Mouse (Mus musculus) natural killer cell, adult 2 months (primary cell): ENCODE measurements around the gene Rfx1.

Experiments
- DNase-seq, 2 experiments: peaks; one replicate each; pipeline ENCODE4 v3.0.0; 2022; ENCODE audit warnings: low spot score in 2 of 2

Rfx1 gene

DNA sequence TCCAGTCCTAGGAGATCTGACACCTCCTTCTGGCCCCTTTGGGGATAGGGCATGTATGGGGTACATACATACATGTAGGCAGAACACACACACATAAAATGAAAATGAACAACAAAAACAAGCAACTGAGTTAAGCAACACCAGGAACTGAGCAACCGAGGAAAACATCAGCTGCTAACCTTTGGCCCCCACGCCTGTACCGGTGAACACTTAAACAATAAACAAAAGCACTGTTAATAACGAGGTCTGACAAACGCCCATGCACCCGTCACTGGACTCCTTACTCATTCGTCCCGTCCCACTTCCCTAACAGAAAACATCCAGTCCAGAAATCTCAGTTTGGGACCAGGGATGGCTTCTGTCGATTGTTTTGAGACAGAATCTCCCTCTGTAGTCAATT is 22.6 kb downstream of the Rfx1 start:
- DNase-seq, result no peak

DNA sequence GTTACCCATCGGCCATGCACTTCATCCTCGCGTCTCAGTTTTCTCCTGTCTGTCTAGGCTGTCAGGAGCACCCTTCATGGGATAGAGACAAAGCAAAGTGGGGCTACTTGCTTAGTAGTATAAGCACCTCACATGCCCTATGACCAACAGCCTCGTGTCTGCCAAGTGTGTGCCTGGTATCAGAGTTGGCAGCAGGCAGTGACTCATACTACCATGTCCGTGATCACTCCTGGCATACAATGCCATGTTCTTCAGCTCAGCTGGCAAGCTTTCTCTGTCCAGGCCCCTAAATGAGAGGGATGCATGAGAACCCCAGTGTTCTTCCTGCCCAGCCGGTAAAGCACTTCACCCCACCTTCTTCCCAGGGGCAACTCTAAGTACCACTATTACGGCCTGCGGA is 24.0 kb downstream of the Rfx1 start:
- no peak for DNase-seq

DNA sequence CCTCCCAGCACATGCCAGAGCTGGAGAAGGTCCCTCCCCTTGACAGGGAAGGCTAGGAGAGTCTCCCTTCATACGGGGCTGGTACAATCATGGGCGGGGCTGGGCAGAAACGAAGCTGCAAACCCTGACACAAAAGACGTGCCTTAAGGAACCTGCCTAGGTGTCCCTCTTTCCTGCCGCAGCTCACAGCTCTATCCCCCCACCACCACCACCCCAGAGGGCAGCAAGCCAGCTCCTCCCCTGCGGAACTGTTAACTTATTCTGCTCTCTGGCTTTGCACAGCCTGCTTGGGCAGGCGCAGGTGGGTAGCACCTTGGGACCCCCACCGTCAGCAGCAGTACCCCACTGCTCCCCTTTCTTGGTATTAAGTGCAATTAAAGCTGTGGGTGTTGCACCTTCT is 29.4 kb downstream of the Rfx1 start:
- no peak for DNase-seq

DNA sequence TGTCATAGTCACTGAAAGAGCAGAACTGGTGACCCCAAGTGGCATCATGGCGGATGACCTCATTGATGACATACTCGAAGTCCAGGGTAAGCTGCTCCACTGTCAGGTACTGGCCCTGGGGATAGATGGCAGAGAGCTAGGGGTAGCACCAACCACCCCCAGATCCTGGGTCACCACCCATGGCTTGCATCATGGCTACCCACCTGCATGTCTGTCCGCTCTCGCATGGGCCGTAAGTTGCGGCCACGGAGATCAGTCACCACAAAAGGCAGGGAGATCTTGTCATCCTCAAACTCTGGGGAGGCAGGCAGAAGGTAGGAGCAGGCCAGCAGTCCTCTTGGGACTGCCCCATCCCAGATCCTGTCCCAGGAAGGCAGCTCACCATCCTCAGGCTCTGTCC is 31.7 kb downstream of the Rfx1 start:
- no peak for DNase-seq

DNA sequence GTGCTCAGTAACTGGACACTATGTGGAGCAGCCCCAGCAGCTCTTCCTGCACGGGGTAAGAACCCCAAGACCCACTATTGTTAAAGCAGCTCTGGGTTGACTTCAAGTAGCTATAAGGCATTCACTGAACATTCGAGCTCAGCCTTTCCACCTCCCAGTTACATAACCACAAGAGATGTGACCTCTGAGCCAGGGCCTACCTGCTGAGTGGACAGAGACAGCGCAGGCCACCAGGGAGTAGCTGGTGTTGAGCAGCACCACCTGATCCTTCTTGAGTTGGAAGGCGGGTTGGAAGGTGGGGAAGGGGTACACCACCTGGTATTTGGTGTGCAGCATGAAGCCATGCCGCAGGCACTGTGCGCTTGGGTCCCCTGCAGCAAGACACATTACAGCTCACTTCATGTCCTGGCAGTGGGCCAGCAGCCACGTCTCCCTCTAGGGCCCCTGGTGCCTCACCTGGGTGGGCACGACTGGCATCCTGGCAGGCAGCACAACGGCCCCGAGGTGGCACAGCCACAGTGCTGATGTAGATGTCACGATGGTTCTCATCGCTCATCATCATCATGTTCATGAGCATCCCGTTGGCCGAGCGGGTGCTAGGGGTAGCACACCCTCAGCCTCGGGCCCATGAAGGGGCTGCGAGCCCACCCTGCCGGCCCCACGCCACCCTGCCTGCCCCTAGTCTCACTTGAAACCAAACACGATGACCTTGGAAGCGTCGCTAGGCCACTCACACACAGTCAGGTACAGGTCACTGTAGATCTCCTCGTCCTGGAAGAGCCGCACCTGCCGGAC is 35.0 kb downstream of the Rfx1 start:
- no peak for DNase-seq

DNA sequence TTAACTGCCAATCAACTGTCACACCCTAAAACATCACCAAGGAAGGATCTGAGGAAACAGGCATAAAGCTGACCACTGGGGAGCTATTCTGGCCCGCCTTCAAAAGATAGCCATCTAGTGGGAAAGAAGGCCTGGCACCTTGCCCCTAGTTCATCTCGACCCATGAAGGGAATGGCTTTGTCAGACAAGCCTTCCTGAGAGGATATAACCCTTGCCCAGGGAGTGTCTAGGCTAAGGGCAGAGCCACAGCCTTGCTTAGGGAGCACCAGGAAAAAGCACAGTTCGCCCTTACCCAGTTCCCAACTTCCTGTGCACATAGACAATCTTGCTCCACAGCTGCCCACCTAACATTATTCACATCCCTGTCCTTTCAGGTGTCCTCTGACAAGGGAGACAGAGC is 37.0 kb downstream of the Rfx1 start:
- DNase-seq, result no peak

DNA sequence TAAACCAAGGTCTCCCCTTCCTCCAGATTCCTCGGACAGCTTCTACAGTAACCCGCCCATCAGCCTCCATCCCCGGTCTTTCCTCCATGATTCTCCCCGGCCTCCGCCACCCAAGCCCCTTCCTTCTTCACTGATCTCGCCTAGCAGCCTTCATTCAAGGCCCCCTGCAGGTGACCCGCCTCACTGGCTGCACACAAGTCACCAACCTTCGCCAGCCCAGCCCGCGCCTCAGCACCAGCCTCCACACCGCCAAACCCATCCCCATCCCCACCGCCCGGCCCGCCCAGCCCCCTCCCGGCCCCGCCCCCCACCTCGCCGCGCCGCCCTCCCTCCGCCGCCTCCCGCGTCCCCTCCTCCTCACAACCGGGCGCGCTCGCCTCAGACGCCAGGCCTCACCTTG is 37.6 kb downstream of the Rfx1 start:
- peak; percentile 59 to 67 for DNase-seq

DNA sequence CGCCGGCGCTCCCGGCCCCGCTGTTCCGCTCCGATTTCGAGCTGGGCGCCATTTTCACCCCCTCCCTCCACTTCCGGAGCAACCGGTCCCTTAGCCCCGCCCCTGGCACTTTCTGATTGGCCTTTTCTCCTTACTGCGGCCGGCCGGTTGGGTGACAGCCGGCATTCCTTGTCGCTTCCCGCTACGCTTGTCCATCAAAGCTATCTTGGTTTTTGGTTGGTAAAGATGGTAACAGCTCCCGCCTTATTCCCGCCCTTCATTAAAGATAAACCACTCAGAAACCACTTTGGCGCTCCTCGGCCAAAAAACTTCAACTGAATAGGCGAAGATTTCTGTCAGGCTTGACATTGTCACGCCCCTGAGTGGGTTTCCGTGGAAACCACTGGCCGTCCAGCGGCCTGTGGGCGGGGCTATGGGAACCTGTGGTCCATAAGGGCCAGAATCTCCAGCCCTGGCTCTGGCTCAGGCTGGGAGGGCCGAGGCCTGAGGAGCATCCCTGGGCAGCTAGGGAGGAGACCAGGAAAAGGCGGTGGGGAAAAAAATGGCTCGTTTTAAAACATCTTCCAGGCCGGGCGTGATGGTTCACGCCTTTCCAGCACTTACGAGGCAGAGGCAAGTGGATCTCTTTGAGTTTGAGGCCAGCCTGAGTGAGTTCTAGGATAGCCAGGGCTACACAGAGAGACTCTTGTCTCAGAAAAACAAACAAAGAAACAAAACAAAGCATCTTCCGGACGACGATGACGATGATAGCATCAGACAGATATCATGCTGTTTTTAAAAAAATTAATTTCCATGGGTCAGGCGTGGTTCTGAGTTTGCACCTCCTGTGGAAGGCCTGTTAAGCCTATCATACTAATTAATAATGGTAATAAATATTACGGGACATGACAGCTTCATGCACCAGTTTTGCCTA is 38.3 kb downstream of the Rfx1 start, which contains the start of gene Dcaf15:
Gene Dcaf15, minus strand, starts transcription at position 72 of the 913 bp plus-strand sequence.
- DNase-seq, result peak; percentile 97 to 98

- DNase-seq, result no peak
These were observed 39.0 kb downstream of the Rfx1 start for GRCm38 (mm10) chr8:84105676-84106075.

- no peak for DNase-seq
These were observed 39.8 kb downstream of the Rfx1 start for GRCm38 (mm10) chr8:84106216-84107040.

DNA sequence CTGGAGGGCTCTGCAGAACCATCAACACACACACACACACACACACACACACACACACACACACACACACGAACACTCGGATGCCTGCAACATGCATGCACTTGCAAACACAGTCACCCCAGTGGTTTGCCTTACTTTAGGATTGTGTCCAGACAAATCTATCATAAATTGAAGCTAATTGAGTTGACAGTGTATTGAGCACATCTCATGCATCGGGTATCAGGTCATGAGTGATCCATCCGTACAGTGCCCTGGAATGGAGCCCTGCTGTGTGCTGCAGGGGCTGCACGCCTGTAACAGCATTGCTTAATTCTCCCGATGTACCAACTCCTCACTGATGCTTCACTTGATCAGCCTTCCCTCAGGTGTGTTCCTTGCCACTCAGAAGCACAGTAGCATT is 49.0 kb downstream of the Rfx1 start:
- no peak for DNase-seq

- DNase-seq, result no peak
These were observed 55.5 kb downstream of the Rfx1 start for GRCm38 (mm10) chr8:84122151-84122550.

DNA sequence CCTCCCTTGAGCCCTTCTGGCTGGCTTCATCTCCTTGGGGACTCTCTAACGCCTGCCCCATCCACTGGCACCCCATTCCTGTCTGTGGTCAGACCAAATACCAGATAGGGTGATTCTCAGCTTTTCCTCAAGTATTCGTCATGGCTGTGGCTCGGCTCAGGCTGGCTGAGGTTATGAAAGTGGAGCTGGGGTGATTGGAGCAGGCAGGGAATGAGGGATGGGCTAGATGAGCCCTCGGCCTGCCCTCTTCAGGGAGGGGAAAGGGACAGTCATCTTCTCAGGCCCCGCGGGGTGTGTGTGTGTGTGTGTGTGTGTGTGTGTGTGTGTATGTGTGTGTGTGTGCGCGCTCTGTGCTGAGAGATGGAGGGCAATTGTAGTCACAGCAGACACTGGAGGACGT is 59.0 kb downstream of the Rfx1 start, which contains the start of gene Podnl1:
Gene Podnl1, plus strand, starts transcription at position 334 of the 400 bp plus-strand sequence.
- no peak for DNase-seq

DNA sequence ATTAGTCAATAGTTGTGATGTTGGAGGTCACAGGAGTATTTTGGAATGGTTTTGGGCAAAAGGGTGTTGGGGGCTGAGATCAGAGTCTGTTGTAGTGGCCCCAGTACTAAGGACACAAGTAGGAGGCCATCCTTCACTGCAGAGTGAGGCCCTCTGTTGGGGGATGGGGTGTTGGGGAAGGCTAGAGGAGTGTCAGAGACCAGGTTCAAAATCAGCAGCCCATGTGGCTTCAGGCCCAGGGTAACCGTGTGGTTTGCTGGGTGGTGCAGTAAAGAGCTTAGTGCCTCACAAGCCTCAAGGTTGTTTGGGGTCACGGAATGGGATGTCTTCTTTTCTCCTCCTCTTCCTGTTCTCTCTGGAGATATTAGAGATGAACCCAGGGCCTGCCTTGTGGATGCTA is 60.1 kb downstream of the Rfx1 start:
- DNase-seq, result no peak

- peak; percentile 82 to 90 for DNase-seq
These were observed 60.7 kb downstream of the Rfx1 start for GRCm38 (mm10) chr8:84127202-84127901.

DNA sequence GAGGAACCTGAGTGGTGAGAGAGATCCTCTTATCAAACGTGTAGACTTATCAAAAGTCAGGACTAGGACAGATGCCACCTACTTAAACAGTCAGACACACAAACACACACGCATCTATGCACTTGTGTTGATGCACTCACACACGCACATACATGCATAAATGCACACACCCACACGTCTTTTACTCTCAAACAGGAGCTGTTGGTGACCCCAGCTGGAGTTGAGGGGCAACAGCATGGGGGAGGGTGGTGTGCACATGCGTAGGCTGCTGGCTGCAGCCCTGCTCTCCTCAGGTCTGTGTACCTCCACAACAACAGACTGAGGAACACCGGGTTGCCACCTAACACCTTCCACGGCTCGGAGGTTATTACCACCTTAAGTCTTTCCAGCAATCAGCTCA is 61.6 kb downstream of the Rfx1 start:
- DNase-seq, result no peak

DNA sequence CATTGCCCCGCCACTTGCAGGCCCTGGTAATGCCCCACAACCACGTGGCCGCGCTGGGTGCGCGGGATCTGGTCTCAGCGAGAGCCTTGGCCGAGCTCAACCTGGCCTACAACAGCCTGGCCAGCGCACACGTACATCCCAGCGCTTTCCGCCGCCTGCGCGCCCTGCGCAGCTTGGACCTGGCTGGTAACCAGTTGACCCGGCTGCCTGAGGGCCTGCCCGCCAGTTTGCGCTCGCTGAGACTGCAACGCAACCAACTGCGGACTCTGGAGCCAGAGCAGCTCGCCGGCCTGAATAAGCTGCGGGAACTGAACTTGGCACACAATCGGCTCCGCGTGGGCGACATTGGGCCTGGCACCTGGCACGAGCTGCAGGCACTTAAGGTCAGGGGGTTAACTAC is 64.2 kb downstream of the Rfx1 start:
- DNase-seq, result no peak

- DNase-seq, result no peak
These were observed 65.6 kb downstream of the Rfx1 start for GRCm38 (mm10) chr8:84132225-84132624.

DNA sequence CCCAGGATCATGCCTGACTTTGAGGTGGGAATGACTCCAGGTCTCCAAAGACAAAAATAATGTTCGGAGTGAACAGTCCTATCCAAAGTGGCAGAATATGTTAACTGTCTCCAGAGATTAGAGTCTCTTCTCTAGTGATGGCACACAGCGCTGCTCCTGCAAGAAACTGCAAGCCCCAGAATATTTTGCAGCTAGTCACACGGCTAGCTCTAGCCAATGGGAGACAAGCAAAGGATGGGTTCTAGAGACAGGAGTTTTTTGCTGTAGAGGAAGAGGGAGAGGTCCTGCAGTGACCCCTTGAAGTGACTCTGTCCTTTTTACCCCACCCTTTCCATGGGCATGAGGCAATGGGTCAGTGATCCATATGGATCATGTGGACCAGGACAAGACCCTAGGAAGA is 71.2 kb downstream of the Rfx1 start:
- DNase-seq, result no peak

- DNase-seq, result no peak
These were observed 74.2 kb downstream of the Rfx1 start for GRCm38 (mm10) chr8:84140838-84141237.

DNA sequence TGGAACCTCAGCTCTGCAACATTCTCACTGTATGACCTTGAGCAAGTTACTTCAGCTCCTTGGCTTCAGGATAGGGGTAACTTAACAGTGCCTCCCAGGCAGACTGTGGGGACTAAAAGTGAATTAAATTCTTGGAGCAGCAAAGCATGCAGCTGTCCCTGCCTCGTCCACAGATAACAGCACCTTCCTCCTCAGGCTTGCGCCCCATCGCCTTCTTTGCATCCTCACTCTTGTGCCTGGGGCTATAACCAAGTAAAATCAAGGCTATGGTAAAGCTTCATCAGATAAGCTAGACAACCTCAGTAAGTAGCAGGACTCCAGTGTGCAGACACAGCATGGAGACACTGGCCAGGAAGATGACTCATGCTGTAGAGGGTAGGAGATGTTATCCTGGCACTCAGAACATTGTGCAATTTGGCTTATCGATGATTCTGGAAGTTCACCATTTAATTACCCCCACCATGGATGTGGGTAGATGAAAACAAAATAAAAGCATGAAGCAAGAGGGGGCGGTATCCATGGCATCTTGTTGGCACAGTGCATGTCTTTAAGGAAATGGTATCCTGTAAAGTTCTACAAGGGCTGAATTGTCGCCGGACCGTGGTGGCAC is 78.1 kb downstream of the Rfx1 start:
- no peak for DNase-seq
